Mouse (Mus musculus) ES-E14 (cell line): ENCODE data around the gene Tpt1.

ENCODE experiments used
- CHD2 ChIP-seq: IDR thresholded peaks from 2 replicates; pipeline ENCODE4 v1.6.1; 2014; ENCODE audit warnings: mild to moderate bottlenecking, low read depth, low read length, inconsistent platforms
- HCFC1 ChIP-seq: IDR thresholded peaks from 2 replicates; pipeline ENCODE4 v1.6.1; 2012; ENCODE audit warnings: low read length, inconsistent platforms, borderline replicate concordance; ENCODE audit not compliant: insufficient read depth
- ZNF384 ChIP-seq: IDR thresholded peaks from 2 replicates; pipeline ENCODE4 v1.6.1; 2012; ENCODE audit warnings: low read depth, low read length, inconsistent platforms

DNA sequence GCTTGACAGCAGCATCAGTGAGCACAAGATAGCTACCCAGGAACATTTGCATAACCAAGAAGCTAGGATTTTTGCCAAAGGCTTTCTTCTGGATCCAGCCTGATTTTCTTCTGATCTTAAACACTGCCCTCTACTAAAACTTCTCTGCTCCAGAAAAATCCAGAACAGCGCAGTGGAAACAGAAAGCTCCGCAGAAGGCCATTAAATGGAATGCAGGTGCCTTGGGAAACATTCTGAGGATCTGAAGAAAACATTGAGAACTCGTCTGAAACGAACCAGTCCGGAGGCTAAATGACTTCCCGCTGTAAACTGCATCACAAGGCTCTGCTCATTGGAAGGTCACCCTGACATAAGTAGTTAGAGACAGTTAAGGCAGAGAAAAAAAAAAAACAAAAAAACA, 35.0 kb upstream of the Tpt1 start:
- TF ChIP-seq ZNF384 (no peak), CHD2 (no peak), HCFC1 (no peak)
